Mouse (Mus musculus) thymus, adult 18-20 months (tissue): Measurements from ENCODE around the gene Sulf2.
"Not testable (repeated sequence)": the region's sequence is repeated elsewhere in the genome, so short reads cannot be mapped to it uniquely, and the experiment has no call there.

Source experiments
- DNase-seq, 2 experiments: peaks; one replicate each; pipeline ENCODE4 v3.0.0; 2022; ENCODE audit warnings: mixed read lengths in 2 of 2

The Sulf2 gene

DNA sequence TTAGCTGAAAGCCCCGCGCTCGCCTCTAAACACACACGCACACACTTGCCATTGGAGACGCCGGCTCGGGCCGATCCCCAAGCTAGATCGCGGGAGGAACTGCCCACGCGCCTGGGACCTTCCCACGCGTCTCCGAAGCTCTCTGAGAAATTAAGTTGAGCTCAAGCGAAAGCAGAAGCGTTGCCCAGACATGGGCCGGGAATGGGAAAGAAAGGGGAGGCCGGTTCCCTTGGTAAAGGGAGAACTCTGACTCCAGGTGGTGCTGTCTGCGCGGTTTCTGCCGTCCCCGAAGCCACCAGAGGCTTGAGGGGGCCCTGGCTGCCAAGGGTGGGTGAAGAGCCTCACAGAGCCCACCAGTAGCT, at the start of gene Sulf2:
TSS of gene Sulf2 (minus strand) at position 210 of the 362 bp plus-strand sequence.
- DNase-seq: no peak

DNA sequence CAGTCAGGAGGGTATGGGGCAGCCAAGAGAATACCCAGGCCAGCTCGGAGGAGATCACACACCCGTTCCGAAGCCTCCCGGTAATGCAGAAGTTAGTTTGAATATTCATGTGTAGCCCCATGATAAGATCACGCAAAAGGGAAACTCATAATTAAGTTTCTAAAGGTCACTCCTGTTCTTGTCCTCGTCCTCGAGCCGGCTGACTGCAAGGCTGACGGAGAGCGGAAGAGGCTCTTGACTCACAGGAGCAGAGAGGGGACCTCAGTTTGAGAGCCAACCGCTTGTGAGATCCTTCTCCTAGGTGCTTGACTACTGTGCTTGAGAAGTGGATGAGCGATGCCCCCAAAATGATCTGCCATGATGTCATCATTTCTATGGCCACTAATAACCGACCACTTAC, 48.7 kb upstream of the Sulf2 start:
- no peak for DNase-seq

DNA sequence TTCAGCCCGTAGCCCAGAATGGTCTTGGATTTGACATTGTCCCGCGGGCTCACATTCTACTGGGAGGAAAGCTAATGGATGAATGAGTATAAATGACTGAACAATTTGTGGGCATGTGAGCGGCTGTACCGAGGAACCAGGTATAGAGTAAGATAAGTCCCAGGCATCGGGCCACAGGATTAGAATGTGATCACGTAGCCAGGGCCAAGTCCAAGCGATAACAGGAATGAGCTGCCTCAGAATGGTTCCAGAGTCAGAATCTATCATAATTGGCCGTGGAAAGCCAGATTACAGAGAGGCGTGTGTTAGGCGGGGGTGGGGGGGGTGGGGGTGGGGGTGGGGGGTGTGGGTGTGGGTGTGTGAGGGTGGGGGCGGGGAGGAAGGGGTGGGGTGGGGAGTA, 48.2 kb upstream of the Sulf2 start:
- no peak for DNase-seq

DNA sequence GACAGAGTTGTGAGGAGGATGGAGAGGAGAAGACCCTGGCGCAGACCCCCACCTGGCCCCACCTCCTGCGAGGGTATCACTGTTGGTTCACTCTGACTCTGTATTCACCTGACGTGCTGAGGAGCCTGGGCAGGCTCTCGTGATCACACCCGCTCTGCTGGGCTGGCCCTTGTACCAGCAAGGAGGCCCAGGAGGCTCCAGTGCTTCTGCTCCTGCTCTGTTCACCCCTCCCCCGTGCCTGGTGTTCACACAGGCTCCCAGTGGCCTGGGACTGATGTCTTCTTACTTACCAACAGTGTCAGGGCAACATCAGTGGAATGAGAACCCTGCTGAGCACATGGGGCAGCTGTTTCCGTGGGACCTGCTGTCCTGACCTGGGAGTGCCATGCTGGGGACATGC, 42.5 kb upstream of the Sulf2 start:
- no peak for DNase-seq

DNA sequence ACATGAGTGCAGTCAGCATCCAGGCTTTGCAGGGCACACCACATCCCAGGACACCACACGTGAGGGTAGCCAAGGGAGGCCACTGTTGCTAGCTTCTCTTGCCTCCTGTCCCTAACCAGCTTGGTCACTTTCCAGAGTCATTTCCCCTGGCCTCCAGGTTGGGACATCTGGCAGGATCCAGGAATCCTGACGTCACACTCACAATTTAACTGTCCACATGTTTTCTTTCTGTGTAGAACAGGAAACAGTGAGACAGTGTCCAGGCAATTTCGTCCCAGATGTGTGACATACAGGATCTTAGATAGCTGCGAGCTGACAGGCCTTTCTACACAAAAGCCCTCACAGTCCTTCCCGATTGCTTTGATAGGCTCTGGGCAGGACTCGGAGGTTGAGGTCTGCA, 41.6 kb upstream of the Sulf2 start:
- DNase-seq: no peak

DNA sequence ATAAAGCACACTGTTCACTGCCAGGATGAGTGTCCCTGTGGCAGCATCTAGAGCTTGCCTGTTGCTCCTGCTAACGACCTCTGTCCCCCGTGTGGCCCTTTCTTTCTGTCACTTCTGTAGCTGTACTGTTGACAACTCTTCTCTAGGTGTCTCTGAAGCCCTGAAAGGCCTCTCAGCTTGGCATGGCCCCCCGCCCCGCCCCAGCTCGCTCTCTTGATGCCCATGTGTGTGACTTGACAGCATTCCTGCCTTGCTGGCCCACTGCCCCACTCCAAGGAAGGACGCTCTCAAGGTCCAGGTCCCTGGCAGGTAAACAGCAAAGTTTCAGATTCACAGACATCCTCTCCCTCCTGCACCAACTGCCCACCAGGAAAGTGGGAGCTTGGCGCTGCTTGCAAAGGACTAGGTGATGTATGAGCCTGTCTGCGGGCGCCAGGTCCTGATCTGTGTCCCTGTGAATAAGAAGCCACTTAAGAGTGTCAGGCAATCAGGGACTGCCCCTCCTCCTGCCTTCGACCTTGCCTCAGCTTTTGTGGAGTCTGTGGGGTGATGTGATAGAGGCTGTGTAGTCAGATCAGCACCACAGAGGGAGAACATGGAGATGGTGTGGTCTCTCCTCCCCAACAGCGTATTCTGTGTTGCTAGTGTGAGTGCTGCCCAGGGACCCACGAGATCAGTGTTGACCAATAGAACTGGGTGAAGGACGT, 40.8 kb upstream of the Sulf2 start:
- no peak for DNase-seq

DNA sequence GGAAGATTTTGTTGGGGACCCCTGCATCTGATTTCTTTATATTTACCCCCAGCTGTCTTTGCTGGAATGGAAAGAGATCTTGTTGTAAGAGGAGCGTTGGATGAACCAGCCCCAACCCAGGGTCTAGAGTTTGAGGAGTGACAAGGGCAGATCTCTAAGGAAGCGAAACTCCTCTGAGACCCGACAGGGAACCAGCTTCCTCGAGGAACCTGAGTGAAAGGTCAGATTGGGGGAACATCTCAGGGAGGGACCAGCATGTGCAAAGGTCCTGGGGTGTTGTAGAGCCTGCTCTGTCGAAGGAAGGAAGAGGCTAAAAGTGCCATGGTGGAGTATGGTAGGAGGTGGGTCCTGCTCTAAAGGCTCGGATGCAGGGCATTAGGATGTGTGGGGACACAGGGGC, 39.6 kb upstream of the Sulf2 start:
- DNase-seq: no peak

DNA sequence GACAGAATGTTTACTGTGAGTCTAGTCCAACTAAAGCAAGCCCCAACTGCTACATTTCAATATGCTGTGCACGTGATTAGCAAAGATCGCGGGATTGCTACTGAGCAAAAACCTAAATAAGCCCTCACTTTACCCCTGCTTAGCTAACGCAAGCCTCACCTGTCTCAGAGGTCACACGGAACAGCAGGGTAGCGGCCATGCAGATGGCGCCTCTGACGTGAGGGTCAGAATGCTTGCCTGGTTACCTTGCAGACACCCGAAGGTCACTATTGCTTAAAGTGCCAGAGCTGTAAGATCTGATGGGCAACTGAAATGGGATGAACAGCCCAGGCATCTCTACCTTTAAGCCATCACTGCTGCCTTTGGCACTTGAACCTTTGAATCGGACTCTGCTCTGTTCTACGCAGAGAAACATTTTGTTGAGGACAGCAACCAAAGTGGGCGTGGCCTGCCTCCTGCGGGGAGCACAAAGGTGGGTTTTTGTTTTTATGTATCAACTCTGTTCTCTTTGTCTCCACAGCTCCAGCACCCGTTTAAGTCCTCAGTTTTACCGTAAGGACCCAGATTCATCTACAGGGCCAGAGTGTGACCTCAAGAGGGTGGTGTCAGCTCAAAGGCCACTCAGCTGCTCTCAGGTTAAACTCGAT, 38.8 kb upstream of the Sulf2 start:
- DNase-seq: no peak

DNA sequence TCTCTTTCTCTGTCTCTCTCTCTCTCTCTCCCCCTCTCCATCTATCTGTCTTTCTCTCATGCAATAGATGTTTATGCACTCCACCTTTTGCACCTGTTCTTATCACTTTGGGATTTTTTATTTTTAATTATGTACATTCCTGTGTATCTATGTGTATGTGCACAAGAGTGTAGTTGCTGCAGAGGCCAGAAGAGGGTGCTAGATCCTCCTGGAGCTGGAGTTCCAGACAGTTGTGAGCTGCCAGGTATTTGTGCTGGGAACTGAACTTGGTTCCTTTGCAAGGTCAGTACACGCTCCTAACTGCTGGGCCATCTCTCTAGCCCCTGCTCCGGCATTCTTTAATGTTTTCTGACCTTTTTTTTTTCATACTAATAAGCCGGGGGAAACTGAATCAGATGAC, 38.0 kb upstream of the Sulf2 start:
- no peak for DNase-seq

DNA sequence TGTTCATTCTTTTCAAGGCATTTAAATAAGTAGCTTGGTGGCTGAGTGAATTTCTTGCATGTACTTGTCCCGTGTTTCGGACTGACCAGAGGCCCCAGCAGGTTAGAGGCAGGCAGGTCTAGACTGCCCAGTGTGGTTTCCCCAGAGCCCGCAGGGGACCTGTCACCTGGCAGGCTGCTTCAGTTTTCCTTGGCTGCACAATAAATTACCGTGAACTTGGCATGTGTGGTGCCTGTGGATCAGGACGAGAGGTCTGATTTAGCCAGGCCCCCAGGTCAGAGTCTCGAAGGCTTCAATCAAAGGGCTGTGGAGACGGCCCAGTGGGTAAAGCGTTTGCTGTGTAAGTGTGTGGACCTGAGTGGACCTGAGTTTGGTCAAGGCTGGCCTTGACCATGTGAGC, 35.4 kb upstream of the Sulf2 start:
- DNase-seq: no peak

DNA sequence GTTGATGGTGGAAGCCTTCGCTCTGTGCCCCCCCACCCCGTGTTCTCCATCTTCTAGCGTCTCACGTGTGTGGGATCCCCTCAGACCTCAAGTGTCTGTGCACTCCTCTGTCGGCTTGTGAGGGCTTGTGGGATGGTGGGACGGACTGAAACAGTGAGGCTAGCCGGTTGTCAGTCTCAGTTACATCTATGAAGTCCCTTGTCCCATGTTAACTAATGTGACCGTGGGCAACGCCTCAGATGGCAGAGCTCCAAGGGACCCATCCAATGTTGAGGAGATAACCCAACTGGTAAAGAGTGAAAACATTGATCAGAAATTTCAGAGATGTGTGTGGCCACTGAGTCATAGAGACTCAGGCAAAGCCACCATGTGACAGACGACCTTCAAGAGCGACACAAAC, 33.7 kb upstream of the Sulf2 start:
- no peak for DNase-seq

DNA sequence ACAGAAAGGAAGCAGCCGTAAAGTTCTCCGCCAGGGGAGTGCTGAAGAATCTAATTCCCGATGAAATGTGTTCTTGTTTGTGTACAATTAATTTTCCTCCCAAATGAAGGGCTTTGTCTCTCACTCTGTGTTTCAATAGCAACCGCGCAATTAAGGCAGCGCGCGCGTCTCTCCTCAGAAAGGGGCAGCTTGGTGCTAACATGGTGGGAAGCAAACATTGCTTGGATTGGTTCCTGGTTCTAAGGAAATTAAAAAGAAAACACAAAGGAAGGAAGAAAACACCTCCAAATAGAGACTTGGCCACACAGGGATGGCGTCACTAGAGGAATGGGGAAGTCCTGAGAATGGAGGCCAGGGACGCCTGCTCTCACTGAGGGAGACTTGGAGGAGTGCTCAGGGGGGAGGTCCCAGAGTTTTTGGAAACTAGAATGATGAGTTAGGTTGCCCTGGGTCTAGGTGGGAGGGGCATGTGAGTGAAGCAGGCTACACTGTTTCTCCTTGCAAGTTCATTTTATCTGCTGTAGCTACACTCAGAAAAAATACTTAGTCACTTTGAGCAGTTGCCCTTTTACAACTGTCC, 32.5 kb upstream of the Sulf2 start:
- not testable (repeated sequence) for DNase-seq

DNA sequence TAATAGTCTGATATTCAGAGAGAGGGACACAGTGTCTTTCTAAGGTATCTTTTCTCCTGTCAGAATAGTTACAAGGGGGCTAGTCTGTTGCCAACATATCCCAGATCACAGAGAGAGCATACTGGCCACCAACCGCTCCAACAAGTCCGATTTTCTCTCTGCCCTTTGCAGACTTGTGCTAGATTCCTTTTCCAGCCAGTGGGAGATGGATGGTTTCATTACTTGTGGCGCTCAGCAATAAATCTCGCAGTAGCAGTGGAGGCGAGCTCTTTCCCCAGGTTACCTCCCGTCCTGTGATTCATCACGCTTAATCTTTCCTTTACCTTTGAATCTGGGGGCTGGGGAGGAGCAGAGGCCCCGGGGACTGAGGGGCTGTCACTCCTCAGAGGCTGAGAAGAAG, 31.9 kb upstream of the Sulf2 start:
- DNase-seq: not testable (repeated sequence)

DNA sequence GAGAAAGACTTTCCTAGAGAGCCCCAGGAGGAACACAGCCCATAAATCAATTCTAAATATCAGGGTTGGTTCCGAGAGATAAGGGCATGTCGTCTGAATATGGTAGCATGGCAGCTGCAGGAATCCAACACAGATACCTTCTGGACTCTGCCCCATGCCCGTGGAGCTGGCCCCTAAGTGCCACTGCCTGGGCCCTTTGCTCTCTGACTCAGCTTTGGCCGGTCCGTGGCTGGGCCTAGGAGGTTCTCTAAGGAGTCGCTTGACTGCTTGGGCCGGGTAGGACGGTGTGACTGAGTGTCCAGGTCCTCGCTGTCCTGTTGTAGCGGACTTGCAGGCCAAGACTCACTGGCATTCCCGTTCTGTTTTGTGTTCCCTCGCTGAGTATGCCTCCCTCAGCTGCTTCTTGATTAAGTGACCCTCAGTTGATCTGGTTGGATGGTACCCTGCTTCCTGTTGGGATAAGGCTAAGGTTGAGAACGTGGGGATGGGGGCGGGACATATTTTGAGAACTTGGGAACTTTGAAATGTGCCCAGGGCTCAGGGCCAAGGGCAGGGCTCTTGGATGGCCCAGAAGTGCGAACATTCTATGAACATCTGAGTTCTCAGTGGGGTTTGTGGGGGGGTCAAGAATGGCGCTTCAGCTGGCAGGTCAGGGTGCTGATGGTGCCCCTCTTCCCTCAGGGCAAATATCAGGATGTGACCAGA, 30.9 kb upstream of the Sulf2 start:
- DNase-seq: no peak

DNA sequence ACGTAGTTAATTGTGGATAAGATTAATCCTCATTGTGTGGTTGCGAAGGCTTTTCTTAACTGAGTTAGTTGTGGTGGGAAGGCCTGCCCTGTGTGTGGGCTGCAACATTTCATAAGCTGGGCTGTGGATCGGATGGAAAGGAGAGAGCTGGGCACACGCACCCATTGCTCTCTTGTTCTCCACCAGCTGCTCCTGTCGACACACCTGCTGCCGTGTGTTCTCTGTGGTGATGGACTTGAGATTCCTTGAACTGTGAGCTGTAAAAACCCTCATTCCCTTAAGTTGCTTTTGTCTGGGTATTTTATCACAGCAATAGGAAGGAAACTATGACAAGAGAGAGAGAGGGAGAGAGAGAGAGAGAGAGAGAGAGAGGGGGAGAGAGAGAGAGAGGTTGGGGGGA, 30.3 kb upstream of the Sulf2 start:
- DNase-seq: no peak

DNA sequence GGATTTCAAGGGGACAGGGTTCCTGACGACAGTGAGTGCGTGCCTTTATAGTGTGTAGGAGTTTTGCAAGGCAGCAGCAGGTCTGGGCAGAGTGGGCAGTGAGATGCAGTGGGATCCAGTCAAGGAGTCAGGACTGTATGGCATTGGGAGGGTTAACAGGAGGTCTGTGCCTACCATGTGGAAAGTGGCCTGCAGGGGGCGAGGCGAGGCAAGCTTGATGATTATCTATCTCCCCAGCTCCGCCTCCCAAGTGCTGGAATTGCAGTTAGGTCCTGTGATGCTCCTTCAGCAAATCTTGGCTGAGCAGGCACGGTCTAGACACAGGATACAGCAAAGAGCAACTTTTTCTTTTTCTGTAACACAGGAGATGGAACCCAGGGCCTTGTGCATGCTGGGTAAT, 29.0 kb upstream of the Sulf2 start:
- DNase-seq: no peak

DNA sequence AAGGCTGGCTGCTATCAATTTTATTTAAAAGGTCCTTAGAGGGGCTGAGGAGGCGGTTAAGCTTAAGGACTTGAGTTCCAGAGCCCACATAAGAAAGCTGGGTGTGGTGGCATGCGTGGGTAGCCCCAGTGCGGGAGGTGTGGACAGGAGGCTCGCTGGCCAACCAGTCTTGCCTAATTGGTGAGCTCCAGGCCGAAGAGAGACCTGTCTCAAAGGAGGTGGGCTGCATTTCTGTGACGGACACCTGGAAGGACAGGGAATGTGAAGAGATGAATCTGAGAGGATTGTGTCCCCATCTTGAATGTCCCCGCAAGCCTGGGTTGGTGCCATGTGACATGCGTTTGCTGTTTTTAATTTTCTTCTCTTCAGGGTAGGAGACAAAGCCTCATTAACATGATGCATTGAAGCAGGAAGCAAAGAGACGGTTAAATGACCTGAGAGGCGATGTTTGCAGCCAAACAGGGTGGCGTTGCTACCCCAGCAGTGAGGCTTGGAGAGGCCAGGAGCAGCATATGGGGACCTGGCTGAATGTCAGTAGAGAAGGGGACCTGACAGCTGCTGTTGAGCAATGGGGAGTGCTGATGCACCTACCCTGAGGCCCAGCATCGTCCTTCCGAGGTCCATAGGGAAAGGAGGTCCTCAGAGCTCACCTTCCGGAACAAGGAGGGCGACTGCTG, 26.7 kb upstream of the Sulf2 start:
- DNase-seq: no peak

DNA sequence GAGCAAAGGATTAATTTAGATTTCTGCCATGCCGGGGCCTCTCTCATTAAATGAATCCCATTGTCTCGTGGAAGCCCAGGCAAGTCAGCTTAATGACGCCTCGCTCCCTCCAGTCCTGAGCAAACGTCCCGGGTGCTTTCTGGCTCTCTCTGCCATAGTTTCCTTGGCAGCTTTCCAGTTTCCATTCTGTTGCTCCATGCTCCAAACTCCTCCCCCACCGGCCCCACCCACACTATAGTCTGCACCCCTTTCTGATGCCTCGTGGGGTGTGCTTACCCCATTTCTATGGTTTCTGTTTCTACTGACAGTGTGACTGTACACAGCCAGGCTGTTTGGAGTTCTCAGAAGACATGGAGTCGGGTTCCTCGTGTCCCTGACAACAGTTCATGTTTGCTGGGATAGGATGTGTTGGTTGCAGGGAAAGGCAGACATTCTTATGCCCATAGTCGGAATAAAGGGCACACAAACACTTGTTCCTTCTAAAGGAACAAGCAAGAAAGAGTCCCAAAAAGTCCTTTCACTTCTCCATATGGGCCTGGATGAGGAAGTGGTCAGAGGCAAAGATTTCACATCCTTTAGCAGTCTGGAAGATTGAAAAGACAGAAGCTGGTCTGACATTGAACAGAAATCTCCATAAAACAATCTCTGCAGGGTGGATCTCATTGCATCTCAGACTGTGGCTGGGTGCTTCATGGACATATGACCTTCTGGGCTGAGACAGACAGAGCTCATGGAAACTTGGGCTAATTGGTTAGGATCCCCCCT, 25.5 kb upstream of the Sulf2 start:
- DNase-seq: no peak

DNA sequence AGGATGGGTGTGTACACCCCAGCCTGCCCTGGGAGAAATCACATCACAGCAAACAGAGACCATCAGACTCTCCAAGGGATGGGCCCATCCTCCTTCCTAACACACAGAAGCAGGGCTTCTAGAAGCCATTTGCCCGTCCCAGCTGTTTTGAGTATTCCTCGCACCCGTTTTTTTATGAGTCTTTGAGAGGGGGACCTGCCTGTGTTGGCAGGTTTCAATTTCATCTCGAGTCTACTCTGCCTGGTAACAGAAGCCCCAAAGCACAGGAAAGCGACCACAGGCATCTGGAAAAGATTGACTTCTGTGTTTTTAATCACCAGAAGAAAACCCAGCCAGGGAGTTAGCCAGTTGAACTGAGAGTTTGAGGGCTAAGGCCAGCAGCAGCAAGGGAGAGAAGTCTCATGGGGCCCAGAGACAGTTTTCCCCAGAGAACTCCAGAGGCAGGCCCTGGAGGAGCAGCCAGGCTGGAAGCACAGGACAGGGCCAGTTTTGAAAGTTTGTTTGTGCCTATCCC, 24.7 kb upstream of the Sulf2 start:
- DNase-seq: no peak

DNA sequence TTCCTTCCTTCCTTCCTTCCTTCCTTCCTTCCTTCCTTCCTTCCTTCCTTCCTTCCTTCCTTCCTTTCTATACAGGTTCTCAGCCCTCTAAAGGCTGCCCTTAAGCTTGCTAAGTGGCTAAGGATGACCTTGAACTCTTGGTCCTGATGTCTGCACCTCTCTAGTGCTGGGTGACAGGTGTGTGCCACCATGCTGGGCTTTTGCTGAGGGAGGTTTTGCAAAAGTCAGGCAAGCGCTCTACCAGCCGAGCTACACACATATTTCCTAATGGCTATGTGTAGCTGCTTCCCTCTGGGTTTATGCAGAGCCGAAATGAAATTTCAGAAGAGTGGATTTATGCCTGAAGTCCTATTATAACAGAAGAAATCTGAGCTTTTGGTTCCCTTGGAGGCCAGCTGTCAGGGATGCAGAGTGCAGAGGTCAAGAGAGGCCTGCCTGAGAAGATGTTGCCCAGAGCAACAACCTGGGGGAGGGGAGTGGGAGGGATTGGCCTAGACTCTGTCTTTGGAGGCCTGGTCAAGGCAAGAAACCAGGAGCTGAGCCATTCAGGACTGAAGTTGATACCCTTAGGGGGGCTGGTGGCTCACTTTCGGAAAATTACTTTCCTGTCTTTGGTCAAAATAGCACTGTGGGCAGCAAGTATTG, 24.1 kb upstream of the Sulf2 start:
- DNase-seq: no peak

DNA sequence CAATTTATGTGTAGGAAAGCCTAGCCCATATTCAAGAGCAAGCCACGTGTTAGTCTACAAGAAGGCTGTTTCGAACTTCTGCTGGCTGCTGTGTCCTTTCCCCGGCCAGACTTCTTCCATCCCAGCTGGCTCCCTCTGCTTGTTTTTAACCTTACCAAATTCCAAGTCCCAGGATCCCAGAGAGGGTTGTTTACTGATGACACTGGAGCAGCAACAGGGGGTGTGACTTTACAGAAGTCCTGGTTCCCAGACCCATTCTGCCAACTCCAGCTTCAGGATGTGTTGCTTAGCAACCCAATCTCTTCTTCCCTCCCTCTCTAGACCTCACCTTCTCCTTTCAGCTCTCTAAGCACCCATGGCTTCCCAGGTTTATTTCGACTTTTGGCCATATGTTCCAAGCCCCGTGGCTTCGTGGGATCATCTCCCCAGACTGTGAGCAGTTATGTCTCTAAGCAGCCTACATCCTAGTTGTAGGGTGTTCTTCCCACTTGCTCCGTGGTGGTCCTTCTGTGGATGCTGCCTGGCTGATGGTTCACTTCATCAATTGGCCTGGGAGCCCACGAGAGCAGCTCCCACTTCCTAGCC, 20.2 kb upstream of the Sulf2 start:
- no peak for DNase-seq
